Comparison of ENCODE assay signal across 9 mouse cellular contexts in genomic region chr19:22905066-22905482, GRCm38 (mm10).
DNase-seq lines count a peak whose midpoint lies in the region; ATAC-seq and TF ChIP-seq lines count a peak whose summit lies in the region.
"Had no signal": no experiment of that assay in that cellular context is flagged by ENCODE, and none has a peak within 500 bp of the region (broad histone marks: within the 10 kb centered on the region; RNA-seq: fewer than 3 reads in every experiment).

No protein-coding gene starts in this region.

- TF ChIP-seq EP300 in stomach, postnatal 0 days (optimal IDR thresholded peaks at IDR 0.05): no peak

- peaks cover 12% of the 10 kb centered on the region; the same call in 1 of the 2 replicates for H3K4me1 ChIP-seq in cerebellum, adult 2 months (ENCODE audit: control insufficient read depth, insufficient read depth, low read length)
- H3K4me1 ChIP-seq in stomach, postnatal 0 days (replicated peaks; ENCODE audit: control insufficient read depth, insufficient read depth): no peaks in the 10 kb centered on the region
- H3K4me1 ChIP-seq in liver, embryonic 12.5 days: no peaks in the 10 kb centered on the region
- H3K4me1 ChIP-seq: neural tube, embryonic 12.5 days had no signal

- TF ChIP-seq POLR2A in cerebellum, adult 2 months (IDR thresholded peaks at IDR 0.05; ENCODE audit: borderline replicate concordance, insufficient read depth, low read length): 0 out of 2 replicates have a peak, but pooled peaks have one; percentile 14

- no peaks in the 10 kb centered on the region for H3K27me3 ChIP-seq in cerebellum, adult 2 months (ENCODE audit: control insufficient read depth, insufficient read depth, low read length)
- H3K27me3 ChIP-seq in stomach, postnatal 0 days (ENCODE audit: control insufficient read depth, insufficient read depth, low read length): no peaks in the 10 kb centered on the region
- no peaks in the 10 kb centered on the region for H3K27me3 ChIP-seq in liver, embryonic 12.5 days (replicated peaks)
- H3K27me3 ChIP-seq: neural tube, embryonic 12.5 days had no signal

- no peaks in the 10 kb centered on the region for H3K9me3 ChIP-seq in stomach, postnatal 0 days (ENCODE audit: control insufficient read depth, low read length)
- no peaks in the 10 kb centered on the region for H3K9me3 ChIP-seq in liver, embryonic 12.5 days (replicated peaks)
- H3K9me3 ChIP-seq: neural tube, embryonic 12.5 days had no signal

- peak overlapping the region; percentile 30 for H3K4me3 ChIP-seq in cerebellum, adult 2 months (replicated peaks; ENCODE audit: insufficient read depth, low read depth, low read length)
- no peak overlapping the region for H3K4me3 ChIP-seq in stomach, postnatal 0 days (ENCODE audit: low read depth, low read length)
- no peak overlapping the region for H3K4me3 ChIP-seq in liver, embryonic 12.5 days
- H3K4me3 ChIP-seq: neural tube, embryonic 12.5 days had no signal

- ATAC-seq in stomach, postnatal 0 days (ENCODE audit: low FRiP score, low TSS enrichment): no peak
- ATAC-seq in liver, embryonic 12.5 days: no peak
- ATAC-seq in megakaryocyte-erythroid progenitor cell, adult 5-6 weeks (replicated peaks; ENCODE audit: low FRiP score, low TSS enrichment, poor library complexity, severe bottlenecking): no peak

- no peak overlapping the region for H3K9ac ChIP-seq in stomach, postnatal 0 days (ENCODE audit: low read length)
- H3K9ac ChIP-seq in liver, embryonic 12.5 days: no peak overlapping the region
- H3K9ac ChIP-seq: neural tube, embryonic 12.5 days had no signal

- no peak for TF ChIP-seq CTCF in cerebellum, adult 2 months (IDR thresholded peaks at IDR 0.05; ENCODE audit: borderline replicate concordance, insufficient read depth, low read depth, low read length)
- TF ChIP-seq CTCF in stomach, postnatal 0 days (IDR thresholded peaks at IDR 0.05; ENCODE audit: low read depth): no peak

- DNase-seq in adrenal gland, adult 2 months: peak; percentile 44
- DNase-seq in adrenal gland, adult 18-20 months (ENCODE audit: low spot score in 2 of 2): no peak
- peak; percentile 86 to 91 for DNase-seq in cerebellum, adult 2 months
- peak; percentile 73 for DNase-seq in heart, adult 8-10 months (ENCODE audit: low spot score)
- DNase-seq in layer of hippocampus, postnatal 36 days: peak; percentile 70 to 79
- DNase-seq in stomach, postnatal 0 days (ENCODE audit: low spot score): peak; percentile 22

- WGBS in cerebellum, adult 2 months: 5% methylated on average over 11 of the region's 11 CpGs
- 77% methylated on average over 11 of the region's 11 CpGs for WGBS in stomach, postnatal 0 days
- 63% methylated on average over 11 of the region's 11 CpGs for WGBS in liver, embryonic 12.5 days (ENCODE audit: insufficient replicate concordance)

- peak overlapping the region; percentile 83 for H3K27ac ChIP-seq in cerebellum, adult 2 months (ENCODE audit: insufficient read depth, low read length)
- H3K27ac ChIP-seq in stomach, postnatal 0 days (replicated peaks): no peak overlapping the region
- no peak overlapping the region for H3K27ac ChIP-seq in liver, embryonic 12.5 days
- H3K27ac ChIP-seq: neural tube, embryonic 12.5 days had no signal

- no peak overlapping the region for H3K4me2 ChIP-seq in stomach, postnatal 0 days (replicated peaks; ENCODE audit: low read depth)
- no peak overlapping the region for H3K4me2 ChIP-seq in liver, embryonic 12.5 days
- H3K4me2 ChIP-seq: neural tube, embryonic 12.5 days had no signal

- no peaks in the 10 kb centered on the region for H3K36me3 ChIP-seq in stomach, postnatal 0 days (ENCODE audit: control insufficient read depth, insufficient read depth, low read length)
- H3K36me3 ChIP-seq in liver, embryonic 12.5 days: no peaks in the 10 kb centered on the region
- H3K36me3 ChIP-seq: neural tube, embryonic 12.5 days had no signal

Comparison
In these comparisons a context has a peak if more than half of its experiments do, and no peak if none do; other contexts are left out.
1. DNase-seq: peak in adrenal gland, adult 2 months (single experiment), cerebellum, adult 2 months (2 of 2), heart, adult 8-10 months (single experiment), layer of hippocampus, postnatal 36 days (2 of 2) and stomach, postnatal 0 days (single experiment); none in adrenal gland, adult 18-20 months (0 of 2).